Mouse (Mus musculus) A20 (cell line): ENCODE results near the gene Vmn1r188.
"Not testable (repeated sequence)": the region's sequence is repeated elsewhere in the genome, so short reads cannot be mapped to it uniquely, and the experiment has no call there.

Experiments
- DNase-seq: peaks from one replicate; pipeline ENCODE4 v3.0.0-alpha.2; 2011; ENCODE audit warnings: low read depth, low spot score

Vmn1r188 gene

GRCm38 (mm10) chr13:22049737-22050440 is 34.4 kb upstream of the Vmn1r188 start:
- peak; percentile 89 for DNase-seq

- peak; percentile 98 for DNase-seq
These were observed 33.4 kb upstream of the Vmn1r188 start for GRCm38 (mm10) chr13:22050591-22051522.

DNA sequence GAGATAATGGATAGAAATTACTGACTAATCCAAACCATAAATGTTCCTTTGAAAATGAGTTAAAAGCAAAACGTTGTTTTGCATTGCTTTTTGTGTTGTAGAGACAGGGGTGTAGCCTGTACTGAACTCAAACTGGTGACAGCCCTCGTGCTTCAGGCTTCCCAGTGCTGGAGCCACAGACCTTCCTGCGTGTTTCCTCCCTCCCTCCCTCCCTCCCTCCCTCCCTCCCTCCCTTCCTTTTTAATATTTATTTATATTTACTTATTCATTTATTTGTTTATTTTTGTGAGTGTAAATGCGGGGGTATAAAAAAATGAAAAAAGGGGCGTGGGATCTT is 32.7 kb upstream of the Vmn1r188 start:
- DNase-seq: no peak

DNA sequence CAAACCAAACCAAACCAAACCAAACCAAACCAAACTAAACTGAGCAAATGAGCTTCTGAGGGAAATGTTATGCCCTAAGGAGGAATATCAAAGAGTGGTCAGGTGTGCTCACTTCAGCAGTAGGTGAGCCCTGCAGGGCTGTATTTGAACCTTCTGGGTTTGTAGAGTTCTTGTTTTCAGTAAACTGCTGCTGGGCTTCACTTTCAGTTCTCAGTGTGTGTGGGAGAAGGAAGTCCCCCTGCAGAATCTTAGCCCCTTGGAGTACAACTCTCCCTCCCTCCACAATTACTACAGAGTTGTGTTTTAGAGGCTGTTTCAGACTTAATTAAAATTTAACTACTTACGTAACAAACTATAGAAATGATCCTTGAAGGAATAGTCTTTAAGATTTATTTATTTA is 30.5 kb upstream of the Vmn1r188 start:
- DNase-seq: peak; percentile 33

DNA sequence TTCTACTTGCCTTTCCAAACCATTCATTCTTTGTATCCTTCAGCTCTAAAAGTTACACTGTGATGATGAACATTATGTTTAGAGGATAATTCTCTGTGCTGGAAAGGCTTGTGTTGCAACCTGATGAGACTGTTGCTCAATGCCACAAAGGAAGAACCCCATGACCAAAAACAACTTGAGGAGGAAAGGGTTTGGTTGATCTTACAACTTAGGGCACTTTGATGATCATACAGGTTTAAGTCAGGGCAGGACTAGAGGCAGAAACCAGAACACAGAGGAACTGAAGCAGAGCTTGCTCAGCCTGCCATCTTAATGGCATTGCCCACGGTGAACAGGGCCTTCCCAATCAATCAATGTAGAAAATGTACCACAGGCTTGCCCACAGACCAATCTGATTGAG is 22.8 kb upstream of the Vmn1r188 start:
- DNase-seq: no peak

GRCm38 (mm10) chr13:22063468-22063867 is 20.8 kb upstream of the Vmn1r188 start:
- DNase-seq: no peak

DNA sequence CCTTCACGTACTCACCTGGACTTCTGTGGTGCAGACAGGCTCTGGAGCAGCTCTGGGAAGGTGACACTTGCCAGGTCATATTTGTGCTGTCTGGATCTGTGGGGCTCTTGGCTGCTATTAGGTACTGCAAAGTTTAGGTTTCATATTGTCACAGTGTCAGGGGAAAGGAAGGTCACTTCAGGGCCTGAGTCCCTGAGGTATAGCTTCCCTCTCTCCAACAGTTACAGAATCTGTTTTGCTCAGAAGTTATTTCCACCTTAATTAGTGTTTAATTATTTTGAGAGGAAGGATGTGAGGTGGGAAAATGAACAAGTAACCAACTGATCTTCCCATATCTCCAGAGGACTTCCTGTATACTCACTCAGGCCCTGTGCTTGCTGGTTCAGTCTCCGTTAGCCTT is 21.5 kb downstream of the Vmn1r188 start, which contains the start of gene Vmn1r189:
Gene Vmn1r189 (minus strand): TSS at position 101 of the 400 bp plus-strand sequence.
- DNase-seq: not testable (repeated sequence)

DNA sequence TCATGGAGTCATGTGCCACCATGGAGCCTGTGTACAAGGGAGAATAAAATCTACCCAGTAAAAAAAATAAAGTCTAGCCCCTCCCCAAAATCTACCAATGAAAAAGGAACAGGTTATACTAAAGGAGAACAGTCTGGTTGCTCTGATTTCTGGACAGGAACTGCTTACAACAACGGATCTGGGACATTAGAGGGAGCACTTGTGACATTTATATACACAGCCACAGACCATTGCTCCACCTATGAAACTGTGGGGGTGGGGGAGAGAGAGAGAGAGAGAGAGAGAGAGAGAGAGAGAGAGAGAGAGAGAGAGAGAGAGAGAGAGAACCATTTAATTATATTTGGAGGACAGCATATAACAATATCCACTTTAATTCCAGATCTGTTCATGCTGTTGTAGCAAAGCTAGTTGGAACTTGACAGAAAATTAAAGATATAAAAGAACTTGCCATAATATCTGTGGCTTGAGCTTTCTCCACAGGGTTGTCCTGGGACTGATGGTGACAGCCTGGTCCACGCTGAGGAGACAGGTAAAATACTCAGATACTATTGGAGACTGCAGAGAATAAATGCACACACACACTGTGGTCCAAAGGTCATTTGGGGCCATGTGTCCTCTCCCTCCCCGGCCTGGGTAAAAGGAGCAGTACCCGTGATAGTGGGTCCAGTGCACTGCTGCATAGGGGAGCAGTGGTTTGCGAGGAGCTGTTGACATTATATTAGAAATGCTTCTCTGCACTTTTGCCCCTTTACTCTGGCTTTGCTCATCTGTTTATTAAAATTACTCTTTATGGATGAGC is 52.5 kb downstream of the Vmn1r188 start:
- DNase-seq: not testable (repeated sequence)
